Mouse (Mus musculus) frontal cortex, postnatal 14 days (tissue): Measurements from ENCODE around the gene Sirt7.
A peak's percentile ranks its signal among the peaks of the same experiment; 100 is the strongest.

ENCODE experiments used
- DNase-seq, 2 experiments: peaks; one replicate each; pipeline ENCODE4 v3.0.0; 2022; ENCODE audit warnings: low spot score in 2 of 2

Sirt7 gene

GRCm38 (mm10) chr11:120618619-120619535 is 6.2 kb downstream of the Sirt7 start:
- no peak for DNase-seq

GRCm38 (mm10) chr11:120617519-120618112 is 7.4 kb downstream of the Sirt7 start, which contains the start of gene Pcyt2:
Gene Pcyt2, minus strand, starts transcription at chr11:120617936.
- peak; percentile 83 to 89 for DNase-seq

- no peak for DNase-seq
Observed at GRCm38 (mm10) chr11:120616617-120617294, 8.3 kb downstream of the Sirt7 start.

GRCm38 (mm10) chr11:120615606-120616203 is 9.3 kb downstream of the Sirt7 start:
- no peak for DNase-seq

- DNase-seq: no peak
Observed at GRCm38 (mm10) chr11:120615167-120615566, 9.9 kb downstream of the Sirt7 start.

- no peak for DNase-seq
Observed at GRCm38 (mm10) chr11:120613976-120614375, 11.1 kb downstream of the Sirt7 start.

- no peak for DNase-seq
Observed at GRCm38 (mm10) chr11:120613481-120613972, 11.5 kb downstream of the Sirt7 start.

- peak in 1 of 2 experiments; percentile 56 for DNase-seq
Observed at GRCm38 (mm10) chr11:120612763-120613162, 12.3 kb downstream of the Sirt7 start.

- no peak for DNase-seq
Observed at GRCm38 (mm10) chr11:120610477-120611046, 14.5 kb downstream of the Sirt7 start.

- no peak for DNase-seq
Observed at GRCm38 (mm10) chr11:120609250-120609649, 15.8 kb downstream of the Sirt7 start.

GRCm38 (mm10) chr11:120608241-120609034 is 16.6 kb downstream of the Sirt7 start, which contains the start of gene Npb:
Gene Npb, plus strand, starts transcription at chr11:120608477.
- DNase-seq: no peak

GRCm38 (mm10) chr11:120606764-120607163 is 18.3 kb downstream of the Sirt7 start:
- no peak for DNase-seq

- no peak for DNase-seq
Observed at GRCm38 (mm10) chr11:120605667-120606066, 19.4 kb downstream of the Sirt7 start.

GRCm38 (mm10) chr11:120603545-120603944 is 21.5 kb downstream of the Sirt7 start:
- DNase-seq: no peak

GRCm38 (mm10) chr11:120600716-120601115 is 24.3 kb downstream of the Sirt7 start:
- DNase-seq: no peak

GRCm38 (mm10) chr11:120598990-120599549 is 26.0 kb downstream of the Sirt7 start:
- DNase-seq: no peak

GRCm38 (mm10) chr11:120598283-120598989 is 26.6 kb downstream of the Sirt7 start, which contains the start of the genes Alyref and Anapc11:
Gene Alyref, minus strand, starts transcription at chr11:120598365.
Gene Anapc11, plus strand, starts transcription at chr11:120598421.
- peak; percentile 82 to 88 for DNase-seq

GRCm38 (mm10) chr11:120597240-120598235 is 27.5 kb downstream of the Sirt7 start:
- no peak for DNase-seq
